Mouse (Mus musculus) embryonic facial prominence, embryonic 15.5 days (tissue): ENCODE measurements around the gene Lrrc4c. TPM values are rescaled to one million over a fixed set of nuclear protein-coding genes. Genes with fewer than 3 reads are reported as not detected.

Experiments
- ATAC-seq: fragments of 200-750 bp; cut with Nextera tagmentation; 2 replicates; pipeline ENCODE4 v1.8.0; 2017; ENCODE audit warnings: low read depth, moderate TSS enrichment; ENCODE audit not compliant: insufficient number of reproducible peaks, low FRiP score, low TSS enrichment
- H3K27ac ChIP-seq: fragments of 300-500 bp; sonication (generic); replicated peaks from 2 replicates; pipeline ENCODE4 v1.5.1; 2015; ENCODE audit warnings: mild to moderate bottlenecking, inconsistent platforms
- H3K27me3 ChIP-seq: fragments of 300-500 bp; sonication (generic); 2 replicates; pipeline ENCODE4 v1.6.1; 2015; ENCODE audit warnings: inconsistent platforms
- H3K36me3 ChIP-seq: fragments of 300-500 bp; sonication (generic); 2 replicates; pipeline ENCODE4 v1.6.1; 2015; ENCODE audit warnings: mild to moderate bottlenecking, inconsistent platforms
- H3K4me1 ChIP-seq: fragments of 300-500 bp; sonication (generic); 2 replicates; pipeline ENCODE4 v1.6.1; 2015; ENCODE audit warnings: inconsistent platforms
- H3K4me2 ChIP-seq: fragments of 300-500 bp; sonication (generic); replicated peaks from 2 replicates; pipeline ENCODE4 v1.6.1; 2015; ENCODE audit warnings: mild to moderate bottlenecking, inconsistent platforms
- H3K4me3 ChIP-seq: fragments of 300-500 bp; sonication (generic); replicated peaks from 2 replicates; pipeline ENCODE4 v1.5.1; 2015; ENCODE audit warnings: mild to moderate bottlenecking, inconsistent platforms
- H3K9ac ChIP-seq: fragments of 300-500 bp; sonication (generic); 2 replicates; pipeline ENCODE4 v1.6.1; 2015; ENCODE audit warnings: inconsistent platforms
- H3K9me3 ChIP-seq: fragments of 300-500 bp; sonication (generic); replicated peaks from 2 replicates; pipeline ENCODE4 v1.6.1; 2016; ENCODE audit warnings: inconsistent platforms
- WGBS: fragments of 180-500 bp; shearing (Covaris S2); methylation state at CpG from one replicate; pipeline ENCODE4 v1.1.7; 2015; 5-methylcytosine and 5-hydroxymethylcytosine counted together
- polyA plus RNA-seq: library from polyadenylated mRNA; unstranded; fragments of >200 nt; fragmentation: Nextera tagmentation; extraction: Ambion mirVana; gene quantifications from 2 replicates; pipeline ENCODE4 v1.2.1, GENCODE M21; 2015

The Lrrc4c gene
- polyA plus RNA-seq, 1 experiment from 2014 or later, result 2.1 TPM

DNA sequence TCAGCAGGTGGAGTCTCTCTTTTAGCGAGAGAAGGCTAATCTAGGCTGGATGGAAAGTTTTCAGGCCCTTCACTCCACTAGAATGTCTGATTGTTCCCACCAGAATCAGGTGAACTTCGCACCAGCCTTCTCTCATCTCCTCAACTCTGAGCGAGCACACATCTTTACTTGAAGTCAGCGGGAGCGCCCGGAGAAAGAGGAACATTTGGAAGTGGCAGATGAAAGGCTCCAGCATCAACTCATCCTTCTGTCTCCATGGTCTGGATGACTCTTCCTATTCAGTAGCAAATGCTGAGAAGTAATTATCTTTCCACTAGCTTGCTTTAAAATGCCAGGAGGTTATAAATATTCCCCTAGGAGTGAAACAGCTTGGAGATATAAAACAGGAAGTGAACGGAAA, 396.6 kb downstream of the Lrrc4c start:
- ATAC-seq, result no peak
- Histone ChIP-seq H3K4me2 (no peak overlapping the region), H3K27ac (no peak overlapping the region)

DNA sequence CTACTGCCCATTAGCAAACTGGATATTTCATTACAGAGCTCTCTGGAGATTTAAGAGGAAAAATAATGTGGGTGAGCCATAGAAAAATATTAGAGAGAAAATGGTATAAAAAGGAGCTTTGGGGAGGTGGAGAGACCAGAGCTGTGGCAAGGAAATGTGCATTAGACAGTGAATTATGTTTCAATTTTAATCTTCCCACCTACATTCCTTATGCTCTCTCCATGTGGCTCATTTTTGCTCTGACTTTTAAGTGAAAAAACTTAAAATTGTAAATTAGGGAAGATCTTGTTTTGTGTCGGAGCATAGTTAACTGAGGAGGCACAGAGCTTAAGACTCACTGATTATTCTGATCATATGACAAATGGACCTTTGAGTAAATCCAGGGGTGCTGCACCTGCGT, 399.4 kb downstream of the Lrrc4c start:
- H3K27me3 ChIP-seq, result no peaks in the 10 kb centered on the region
- ATAC-seq, result no peak
- H3K9ac ChIP-seq, result no peak overlapping the region
- 79% methylated on average over 2 of the region's 2 CpGs for WGBS
- no peaks in the 10 kb centered on the region for H3K9me3 ChIP-seq
- no peak overlapping the region for H3K27ac ChIP-seq
- H3K4me2 ChIP-seq, result no peak overlapping the region
- no peaks in the 10 kb centered on the region for H3K36me3 ChIP-seq
- H3K4me1 ChIP-seq, result no peaks in the 10 kb centered on the region
- no peak overlapping the region for H3K4me3 ChIP-seq

More for the DNA sequence above, 396.6 kb downstream of the Lrrc4c start:
- Histone ChIP-seq H3K9ac (no peak overlapping the region), H3K9me3 (no peaks in the 10 kb centered on the region), H3K27me3 (no peaks in the 10 kb centered on the region), H3K4me3 (no peak overlapping the region), H3K4me1 (no peaks in the 10 kb centered on the region), H3K36me3 (no peaks in the 10 kb centered on the region)
- 87% methylated on average over 7 of the region's 7 CpGs for WGBS

DNA sequence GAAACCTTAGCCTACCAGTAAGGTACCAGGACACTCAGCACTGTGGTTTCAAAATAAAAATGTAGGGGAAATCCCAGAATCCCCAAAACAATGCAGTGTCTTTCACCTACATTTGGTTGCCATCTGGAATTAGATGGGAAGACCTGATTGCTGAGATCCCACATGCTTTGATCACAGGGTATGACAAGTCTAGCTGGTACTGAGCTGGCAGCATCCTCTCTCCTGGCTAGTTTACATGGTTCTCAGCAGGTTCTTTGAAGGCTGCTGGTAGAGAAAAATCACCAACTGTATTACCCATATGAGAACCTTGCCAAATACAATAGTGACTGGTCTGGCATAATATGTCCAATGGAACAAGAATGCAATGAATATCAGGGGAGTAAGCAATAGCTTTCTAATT, 405.4 kb downstream of the Lrrc4c start:
- H3K4me2 ChIP-seq, result no peak overlapping the region
- H3K4me1 ChIP-seq, result no peaks in the 10 kb centered on the region
- no peak for ATAC-seq

DNA sequence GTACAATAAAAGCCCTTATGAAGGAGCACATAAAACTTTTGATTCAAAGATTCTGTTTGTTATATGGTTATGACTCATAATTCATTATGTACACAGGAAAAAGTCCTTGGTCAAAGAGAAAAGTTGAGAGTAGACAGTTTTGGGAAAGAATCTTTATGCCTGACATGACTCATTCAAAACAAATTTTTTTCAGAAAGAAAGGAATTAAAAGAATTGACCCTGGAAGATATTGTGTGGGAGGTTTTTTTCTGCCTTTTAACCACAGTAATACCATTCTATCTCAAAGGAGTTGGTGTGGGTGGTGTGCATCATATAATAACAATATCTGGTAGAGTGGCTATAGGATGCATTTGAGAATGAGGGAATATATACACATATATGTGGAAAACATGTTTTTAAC, 418.1 kb downstream of the Lrrc4c start:
- H3K4me3 ChIP-seq, result no peak overlapping the region
- H3K4me1 ChIP-seq, result no peaks in the 10 kb centered on the region
- H3K36me3 ChIP-seq, result no peaks in the 10 kb centered on the region
- H3K27ac ChIP-seq, result no peak overlapping the region
- no peak overlapping the region for H3K9ac ChIP-seq
- H3K27me3 ChIP-seq, result no peaks in the 10 kb centered on the region
- ATAC-seq, result no peak
- no peaks in the 10 kb centered on the region for H3K9me3 ChIP-seq
- H3K4me2 ChIP-seq, result no peak overlapping the region

More for the DNA sequence above, 405.4 kb downstream of the Lrrc4c start:
- Histone ChIP-seq H3K27me3 (no peaks in the 10 kb centered on the region), H3K4me3 (no peak overlapping the region), H3K36me3 (no peaks in the 10 kb centered on the region), H3K9ac (no peak overlapping the region), H3K9me3 (no peaks in the 10 kb centered on the region), H3K27ac (no peak overlapping the region)

DNA sequence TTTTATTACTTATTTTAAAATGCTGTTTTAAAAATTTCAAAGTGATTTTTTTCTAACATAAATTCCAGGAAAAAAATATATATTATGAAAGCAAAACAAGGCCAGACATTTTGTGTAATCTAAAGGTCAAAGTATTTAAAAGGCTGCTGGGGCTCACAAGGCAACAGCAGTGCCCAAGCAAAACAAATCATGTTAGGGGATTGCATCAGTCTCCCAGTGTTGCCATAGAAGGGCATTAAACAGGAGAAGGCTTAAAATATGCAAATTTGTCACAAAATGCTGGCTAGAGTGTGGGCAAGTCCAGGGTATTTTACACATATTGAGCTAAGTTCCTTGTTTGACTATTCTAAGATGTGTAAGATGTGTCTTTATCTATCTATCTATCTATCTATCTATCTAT, 437.1 kb downstream of the Lrrc4c start:
- no peak for ATAC-seq
- Histone ChIP-seq H3K4me2 (no peak overlapping the region), H3K27me3 (no peaks in the 10 kb centered on the region), H3K27ac (no peak overlapping the region), H3K4me1 (no peaks in the 10 kb centered on the region), H3K36me3 (no peaks in the 10 kb centered on the region), H3K4me3 (no peak overlapping the region), H3K9ac (no peak overlapping the region), H3K9me3 (no peaks in the 10 kb centered on the region)

DNA sequence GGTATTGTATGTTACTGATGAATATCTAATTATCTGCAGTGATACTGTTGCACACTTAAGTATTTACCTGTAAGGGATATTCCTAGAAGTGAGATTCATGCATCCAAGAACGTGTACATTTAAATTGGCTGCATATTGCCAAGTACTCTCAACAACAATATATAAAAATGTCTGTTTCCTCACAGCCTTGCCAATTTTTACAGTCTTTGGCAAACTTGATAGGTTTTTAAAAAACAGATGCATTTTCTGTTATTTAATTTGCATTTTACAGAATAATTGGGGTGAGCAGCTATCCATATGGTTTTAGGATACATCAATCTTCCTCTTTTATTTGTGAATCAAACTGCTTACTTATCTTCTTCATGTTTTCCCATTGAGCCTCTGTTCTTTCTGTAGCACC, 439.7 kb downstream of the Lrrc4c start:
- no peaks in the 10 kb centered on the region for H3K27me3 ChIP-seq
- no peaks in the 10 kb centered on the region for H3K9me3 ChIP-seq
- no peaks in the 10 kb centered on the region for H3K36me3 ChIP-seq
- H3K4me2 ChIP-seq, result no peak overlapping the region
- no peak for ATAC-seq
- WGBS, result 42% methylated on average over 1 of the region's 1 CpGs
- no peak overlapping the region for H3K27ac ChIP-seq
- no peak overlapping the region for H3K4me3 ChIP-seq
- no peaks in the 10 kb centered on the region for H3K4me1 ChIP-seq
- H3K9ac ChIP-seq, result no peak overlapping the region

DNA sequence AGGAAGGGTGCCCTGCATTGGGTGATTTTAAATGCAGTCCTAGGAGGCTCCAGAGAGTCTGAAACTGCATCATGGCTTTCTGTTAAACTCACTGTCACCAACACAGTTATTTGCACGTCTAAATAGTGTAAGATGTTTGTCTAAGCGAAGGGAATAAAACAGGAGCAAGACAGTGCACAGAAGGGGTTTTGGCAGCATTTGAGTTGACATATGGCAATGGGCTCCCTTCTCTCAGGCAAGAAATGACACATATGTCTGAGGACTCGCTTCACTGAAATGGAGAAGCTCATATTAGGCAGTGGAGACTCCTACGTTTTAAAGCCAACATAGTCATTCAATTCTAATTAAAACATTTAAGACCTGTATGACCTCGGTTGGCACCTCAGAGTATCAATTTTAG, 445.6 kb downstream of the Lrrc4c start:
- H3K9ac ChIP-seq, result no peak overlapping the region
- no peaks in the 10 kb centered on the region for H3K9me3 ChIP-seq
- no peaks in the 10 kb centered on the region for H3K27me3 ChIP-seq
- ATAC-seq, result no peak
- H3K27ac ChIP-seq, result no peak overlapping the region
- H3K4me1 ChIP-seq, result no peaks in the 10 kb centered on the region
- 62% methylated on average over 5 of the region's 5 CpGs for WGBS
- H3K4me3 ChIP-seq, result no peak overlapping the region
- no peak overlapping the region for H3K4me2 ChIP-seq
- H3K36me3 ChIP-seq, result no peaks in the 10 kb centered on the region

DNA sequence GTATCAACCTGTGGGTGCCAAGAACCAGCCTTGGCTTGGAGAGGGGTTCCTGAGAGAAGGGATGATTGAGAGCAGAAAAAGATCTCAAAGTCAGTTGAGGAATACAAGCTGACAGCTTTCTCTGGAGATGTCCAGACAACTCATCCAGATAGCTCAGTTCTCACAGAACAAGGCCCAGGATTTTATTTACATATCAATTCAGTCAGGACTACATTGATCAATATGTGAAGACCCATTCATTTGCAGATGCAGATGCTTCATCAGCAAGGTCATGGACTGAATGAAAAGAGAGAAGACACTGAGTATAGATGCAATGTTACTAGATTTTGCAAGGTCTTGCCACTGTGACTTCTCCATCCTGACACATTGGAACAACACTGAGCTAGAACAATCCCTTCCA, 457.4 kb downstream of the Lrrc4c start:
- H3K27ac ChIP-seq, result no peak overlapping the region
- no peak overlapping the region for H3K9ac ChIP-seq
- no peaks in the 10 kb centered on the region for H3K4me1 ChIP-seq
- no peaks in the 10 kb centered on the region for H3K27me3 ChIP-seq
- no peak overlapping the region for H3K4me2 ChIP-seq
- H3K4me3 ChIP-seq, result no peak overlapping the region
- H3K9me3 ChIP-seq, result no peaks in the 10 kb centered on the region
- no peak for ATAC-seq
- no peaks in the 10 kb centered on the region for H3K36me3 ChIP-seq

DNA sequence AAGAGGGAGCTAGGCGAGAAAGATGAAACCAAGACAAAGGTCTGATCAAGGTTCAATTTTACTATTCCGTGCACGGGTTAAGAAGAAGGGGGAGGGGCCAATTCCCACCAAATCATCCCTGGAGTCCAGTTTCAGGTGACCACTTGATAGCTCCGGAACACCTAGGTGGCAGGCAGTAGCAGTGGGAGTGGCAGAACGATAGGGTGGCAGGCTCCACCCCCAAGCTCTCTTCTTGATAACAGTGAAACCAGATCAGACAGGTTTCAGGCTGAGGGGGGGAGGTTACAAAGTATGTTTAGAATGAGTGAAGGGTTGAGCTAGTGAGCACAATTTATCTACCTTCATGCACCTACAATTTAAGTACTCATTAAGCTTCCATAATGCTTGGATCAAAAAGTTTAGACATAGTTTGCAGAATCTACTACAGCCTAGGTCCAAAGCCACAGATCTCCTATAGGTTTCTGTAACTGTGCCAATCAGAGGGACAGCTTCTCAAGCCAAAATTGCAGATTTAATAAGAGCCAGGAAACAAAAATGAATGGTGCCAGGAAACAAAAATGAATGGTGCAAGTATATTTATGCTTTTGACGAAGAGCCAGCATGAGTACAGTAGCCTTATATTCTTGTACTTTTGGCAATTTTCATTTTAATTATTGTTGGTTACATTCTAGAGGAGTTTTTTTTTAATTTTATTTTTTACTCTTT, 478.9 kb downstream of the Lrrc4c start:
- Histone ChIP-seq H3K9ac (no peak overlapping the region), H3K9me3 (no peaks in the 10 kb centered on the region), H3K36me3 (no peaks in the 10 kb centered on the region), H3K4me2 (no peak overlapping the region), H3K27ac (no peak overlapping the region), H3K27me3 (no peaks in the 10 kb centered on the region), H3K4me3 (no peak overlapping the region), H3K4me1 (no peaks in the 10 kb centered on the region)
- no peak for ATAC-seq
- WGBS, result 28% methylated on average over 6 of the region's 6 CpGs

DNA sequence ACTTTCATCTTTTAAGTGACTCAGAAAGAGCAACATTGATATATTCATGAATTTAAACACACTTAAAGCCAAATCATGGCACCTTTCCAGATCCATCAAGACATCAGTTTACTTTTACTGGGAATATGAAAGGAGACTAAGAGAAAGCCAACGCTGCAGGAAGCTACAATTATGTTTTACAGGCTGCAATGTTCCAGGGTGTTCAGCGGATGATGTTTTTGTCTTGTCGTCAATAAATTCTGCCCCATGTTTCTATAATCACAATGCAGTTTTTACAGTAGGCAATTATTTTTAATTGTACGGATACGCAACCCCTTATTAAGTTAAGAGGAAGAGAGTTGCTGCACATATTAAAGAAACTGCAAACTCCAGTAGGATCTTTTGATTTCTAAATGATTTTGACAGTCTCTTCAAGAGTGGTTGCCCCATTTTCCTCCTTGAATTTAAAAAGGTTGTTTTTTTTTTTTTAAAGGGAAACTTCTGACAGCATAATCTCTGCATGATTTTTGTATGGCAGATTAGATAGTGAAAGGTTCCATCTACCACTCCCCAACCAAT, 532.9 kb downstream of the Lrrc4c start:
- H3K9me3 ChIP-seq, result no peaks in the 10 kb centered on the region
- H3K36me3 ChIP-seq, result no peaks in the 10 kb centered on the region
- H3K9ac ChIP-seq, result no peak overlapping the region
- no peak overlapping the region for H3K4me2 ChIP-seq
- H3K4me3 ChIP-seq, result no peak overlapping the region
- no peaks in the 10 kb centered on the region for H3K27me3 ChIP-seq
- 73% methylated on average over 5 of the region's 5 CpGs for WGBS
- no peaks in the 10 kb centered on the region for H3K4me1 ChIP-seq
- no peak overlapping the region for H3K27ac ChIP-seq
- no peak for ATAC-seq

DNA sequence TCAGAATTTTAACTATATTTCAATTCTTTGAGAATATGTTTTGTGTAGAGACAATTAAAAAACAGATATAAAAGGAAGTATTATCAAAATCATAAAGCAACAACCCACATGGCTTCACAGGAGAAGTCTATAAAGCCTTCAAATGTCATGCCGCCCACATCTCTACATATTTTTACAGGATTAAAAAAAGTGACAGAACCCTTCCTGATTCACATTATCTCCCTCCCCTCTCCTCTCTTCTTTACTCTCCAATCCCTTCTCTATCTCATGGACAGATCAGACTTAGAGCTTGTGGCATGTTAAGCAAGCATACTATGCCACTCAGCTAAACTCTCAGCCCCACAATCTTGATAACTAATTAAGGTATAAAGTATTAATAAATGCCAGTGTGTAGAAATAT, 535.8 kb downstream of the Lrrc4c start:
- no peak overlapping the region for H3K4me2 ChIP-seq
- no peaks in the 10 kb centered on the region for H3K4me1 ChIP-seq
- WGBS, result 89% methylated on average over 1 of the region's 1 CpGs
- H3K36me3 ChIP-seq, result no peaks in the 10 kb centered on the region
- ATAC-seq, result no peak
- no peak overlapping the region for H3K9ac ChIP-seq
- no peak overlapping the region for H3K27ac ChIP-seq
- H3K4me3 ChIP-seq, result no peak overlapping the region
- H3K9me3 ChIP-seq, result no peaks in the 10 kb centered on the region
- no peaks in the 10 kb centered on the region for H3K27me3 ChIP-seq

DNA sequence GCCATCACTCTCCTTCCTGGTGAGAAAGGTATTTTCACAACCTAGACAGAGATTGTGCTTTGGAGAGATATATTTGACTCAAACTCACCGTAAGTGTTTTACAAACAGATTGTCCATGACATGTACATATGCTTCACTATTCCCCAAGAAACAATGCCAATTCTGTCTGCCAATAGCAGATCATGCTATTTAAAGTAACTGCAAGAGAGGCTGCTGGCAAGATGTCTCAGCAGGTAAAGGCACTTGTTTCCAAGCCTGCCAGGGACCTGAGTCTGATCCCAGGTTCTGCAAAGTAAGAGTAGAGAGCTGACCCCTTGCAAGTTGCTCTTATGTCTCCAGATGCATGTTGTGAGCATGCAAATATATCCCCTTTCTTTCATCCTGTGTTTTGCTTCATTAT, 558.1 kb downstream of the Lrrc4c start:
- H3K4me3 ChIP-seq, result no peak overlapping the region
- no peak overlapping the region for H3K9ac ChIP-seq
- no peaks in the 10 kb centered on the region for H3K4me1 ChIP-seq
- no peaks in the 10 kb centered on the region for H3K36me3 ChIP-seq
- H3K4me2 ChIP-seq, result no peak overlapping the region
- H3K27me3 ChIP-seq, result no peaks in the 10 kb centered on the region
- H3K27ac ChIP-seq, result no peak overlapping the region
- ATAC-seq, result no peak
- WGBS, result 97% methylated on average over 1 of the region's 1 CpGs
- no peaks in the 10 kb centered on the region for H3K9me3 ChIP-seq
